Mouse (Mus musculus): ENCODE measurements at regions not wholly inside any gene's neighbourhood (a gene's known extent, or its start where the extent isn't known, plus 50 kb on each side); places are given as distances from the start of the nearest gene placed in this dataset.

DNA sequence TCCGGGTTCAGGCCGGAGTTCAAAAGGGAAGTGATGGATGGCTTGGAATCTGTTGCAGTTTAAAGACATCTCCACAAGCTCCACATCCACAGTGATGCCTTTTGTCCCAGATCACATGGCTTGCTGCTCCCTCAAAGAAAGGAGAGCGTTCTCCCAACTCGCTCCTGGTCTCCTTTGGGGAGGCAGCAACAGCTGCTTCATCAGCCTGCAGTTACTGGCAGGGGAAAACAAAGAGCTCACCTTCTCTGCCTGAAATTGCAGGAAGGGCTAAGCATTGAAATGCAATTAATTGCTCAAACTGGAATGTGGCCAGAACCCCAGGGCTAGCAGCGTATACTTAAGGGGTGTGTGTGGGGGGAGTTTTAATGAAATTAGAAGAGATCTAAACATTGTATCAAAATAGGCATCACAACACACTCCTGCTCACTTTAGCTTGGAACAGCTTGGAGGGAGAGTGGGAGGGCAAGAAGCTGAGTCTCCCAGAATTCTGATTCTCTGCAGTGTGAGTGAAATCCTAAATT, 126.3 kb upstream of the Lrig3 start:
- DNase-seq (ENCODE audit: low read depth, low spot score), result no peak
- no peaks in the 10 kb centered on the region for H3K36me3 ChIP-seq (ENCODE audit: control insufficient read depth in 1 of 2, insufficient read depth in 2 of 2, low read length in 2 of 2)
- H3K27ac ChIP-seq (ENCODE audit: control insufficient read depth, low read depth, low read length), result no peak overlapping the region
- H3K79me2 ChIP-seq (ENCODE audit: control insufficient read depth, insufficient read depth, low read length, poor library complexity), result no peaks in the 10 kb centered on the region
- no peaks in the 10 kb centered on the region for H3K4me1 ChIP-seq (ENCODE audit: control insufficient read depth in 1 of 2, insufficient read depth in 2 of 2, low read length in 2 of 2)
- no peaks in the 10 kb centered on the region for H3K27me3 ChIP-seq (ENCODE audit: control insufficient read depth in 1 of 2, insufficient read depth in 2 of 2, low read length in 2 of 2)
- H3K4me3 ChIP-seq (ENCODE audit: control insufficient read depth in 1 of 2, insufficient read depth in 1 of 2, low read depth in 2 of 2, low read length in 2 of 2), result no peak overlapping the region
- TF ChIP-seq ZC3H11A (IDR thresholded peaks at IDR 0.05; ENCODE audit: low read depth, low read length), result no peak
- TF ChIP-seq ZNF384 (IDR thresholded peaks at IDR 0.05; ENCODE audit: low read depth, low read length), result no peak
- no peak for TF ChIP-seq GATA1 (IDR thresholded peaks at IDR 0.05; ENCODE audit: low read depth, low read length)
- TF ChIP-seq E2F4 (IDR thresholded peaks at IDR 0.05; ENCODE audit: borderline replicate concordance, low read depth, low read length), result no peak
- TF ChIP-seq BHLHE40 (IDR thresholded peaks at IDR 0.05; ENCODE audit: borderline replicate concordance, low read depth, low read length), result no peak
- TF ChIP-seq MXI1 (IDR thresholded peaks at IDR 0.05; ENCODE audit: low read depth, low read length), result no peak
- no peak for TF ChIP-seq MEF2A (IDR thresholded peaks at IDR 0.05; ENCODE audit: extremely low read depth, insufficient replicate concordance, low read depth, low read length, poor library complexity, severe bottlenecking)
- TF ChIP-seq EP300 (IDR thresholded peaks at IDR 0.05; ENCODE audit: low read depth in 1 of 2, low read length in 2 of 2), result no peak
- TF ChIP-seq ETS1 (IDR thresholded peaks at IDR 0.05; ENCODE audit: low read depth, low read length), result no peak
- TF ChIP-seq MAFK (IDR thresholded peaks at IDR 0.05; ENCODE audit: borderline replicate concordance, low read depth, low read length), result no peak
- no peak for TF ChIP-seq MYB (IDR thresholded peaks at IDR 0.05; ENCODE audit: low read depth, low read length)
- no peak for TF ChIP-seq MYC (IDR thresholded peaks at IDR 0.05; ENCODE audit: low read depth, low read length)
- no peaks in the 10 kb centered on the region for H3K9me3 ChIP-seq (replicated peaks; ENCODE audit: insufficient read depth, low read length)
- no peak overlapping the region for H3K9ac ChIP-seq (ENCODE audit: control insufficient read depth, low read depth, low read length, poor library complexity, severe bottlenecking)

DNA sequence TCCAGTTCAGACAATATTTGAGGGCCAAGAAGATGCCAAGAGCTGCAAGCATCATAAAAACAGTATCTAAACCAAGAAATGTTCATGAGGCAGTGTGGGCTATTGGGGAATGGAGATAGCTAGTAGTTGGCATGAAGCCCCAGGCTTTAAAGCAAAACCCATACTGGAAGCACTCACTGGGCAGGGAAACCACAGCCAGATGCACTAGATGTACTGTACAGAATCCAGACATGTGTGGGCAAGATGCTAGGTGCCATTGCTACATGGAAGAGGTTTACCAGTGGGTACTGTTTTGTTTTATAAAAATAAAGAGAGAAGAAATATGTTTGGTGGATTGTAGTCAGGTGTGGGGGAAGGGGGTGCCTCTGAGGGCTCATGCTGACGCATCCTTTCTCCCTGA, 125.6 kb upstream of the Lrig3 start:
- no peaks in the 10 kb centered on the region for H3K36me3 ChIP-seq (ENCODE audit: control insufficient read depth in 1 of 2, insufficient read depth in 2 of 2, low read length in 2 of 2)
- no peak for DNase-seq (ENCODE audit: low read depth, low spot score)
- no peaks in the 10 kb centered on the region for H3K79me2 ChIP-seq (ENCODE audit: control insufficient read depth, insufficient read depth, low read length, poor library complexity)
- TF ChIP-seq GATA1 (IDR thresholded peaks at IDR 0.05; ENCODE audit: low read depth, low read length) (no peak), POLR2AphosphoS2 (IDR thresholded peaks at IDR 0.05; ENCODE audit: low read length) (no peak), GABPA (IDR thresholded peaks at IDR 0.05; ENCODE audit: low read depth, low read length) (no peak), ELF1 (IDR thresholded peaks at IDR 0.05; ENCODE audit: low read depth, low read length) (no peak), ZNF384 (IDR thresholded peaks at IDR 0.05; ENCODE audit: low read depth, low read length) (no peak), EP300 (IDR thresholded peaks at IDR 0.05; ENCODE audit: low read depth in 1 of 2, low read length in 2 of 2) (no peak)
- H3K9ac ChIP-seq (ENCODE audit: control insufficient read depth, low read depth, low read length, poor library complexity, severe bottlenecking), result no peak overlapping the region
- H3K27me3 ChIP-seq (ENCODE audit: control insufficient read depth in 1 of 2, insufficient read depth in 2 of 2, low read length in 2 of 2), result no peaks in the 10 kb centered on the region
- no peaks in the 10 kb centered on the region for H3K4me1 ChIP-seq (ENCODE audit: control insufficient read depth in 1 of 2, insufficient read depth in 2 of 2, low read length in 2 of 2)
- no peaks in the 10 kb centered on the region for H3K9me3 ChIP-seq (replicated peaks; ENCODE audit: insufficient read depth, low read length)
- no peak overlapping the region for H3K4me3 ChIP-seq (ENCODE audit: control insufficient read depth in 1 of 2, insufficient read depth in 1 of 2, low read depth in 2 of 2, low read length in 2 of 2)
- no peak overlapping the region for H3K27ac ChIP-seq (ENCODE audit: control insufficient read depth, low read depth, low read length)
